ENCODE assay signal across 25 mouse cellular contexts in genomic region chr13:108603502-108603901, GRCm38 (mm10).
DNase-seq lines count a peak whose midpoint lies in the region; ATAC-seq and TF ChIP-seq lines count a peak whose summit lies in the region.
"Had no signal": no experiment of that assay in that cellular context is flagged by ENCODE, and none has a peak within 500 bp of the region (broad histone marks: within the 10 kb centered on the region; RNA-seq: fewer than 3 reads in every experiment).

No protein-coding gene starts in this region.

- H3K4me3 ChIP-seq in midbrain, embryonic 14.5 days (replicated peaks; ENCODE audit: low read depth, low read length), result no peak overlapping the region
- H3K4me3 ChIP-seq: embryonic facial prominence, embryonic 10.5 days; erythroblast, embryonic 14.5 days; forebrain, embryonic 10.5 days; forebrain, embryonic 15.5 days; gastrocnemius, adult 2 months; heart, embryonic 10.5 days; hindbrain, embryonic 13.5 days had no signal

- no peak for TF ChIP-seq POLR2A in brain, embryonic 14.5 days (IDR thresholded peaks at IDR 0.05; ENCODE audit: borderline replicate concordance, extremely low read depth, insufficient read depth, insufficient read length, poor library complexity, severe bottlenecking)

- H3K9me3 ChIP-seq in midbrain, embryonic 14.5 days (ENCODE audit: control insufficient read depth, low read length), result no peaks in the 10 kb centered on the region
- H3K9me3 ChIP-seq: embryonic facial prominence, embryonic 10.5 days; forebrain, embryonic 10.5 days; forebrain, embryonic 15.5 days; G1E; heart, embryonic 10.5 days; hindbrain, embryonic 13.5 days had no signal

- 28% methylated on average over 1 of the region's 1 CpGs for WGBS in midbrain, embryonic 14.5 days

- no peak for TF ChIP-seq CTCF in brain, embryonic 14.5 days (IDR thresholded peaks at IDR 0.05; ENCODE audit: borderline replicate concordance, extremely low read depth, insufficient read depth, insufficient read length)

- H3K36me3 ChIP-seq in midbrain, embryonic 14.5 days (ENCODE audit: control insufficient read depth, insufficient read depth, low read length), result no peaks in the 10 kb centered on the region
- H3K36me3 ChIP-seq: embryonic facial prominence, embryonic 10.5 days; forebrain, embryonic 10.5 days; forebrain, embryonic 15.5 days; G1E; heart, embryonic 10.5 days; hindbrain, embryonic 13.5 days had no signal

- H3K27ac ChIP-seq in midbrain, embryonic 14.5 days (replicated peaks; ENCODE audit: low read depth, low read length), result no peak overlapping the region
- H3K27ac ChIP-seq: embryonic facial prominence, embryonic 10.5 days; forebrain, embryonic 10.5 days; forebrain, embryonic 15.5 days; gastrocnemius, adult 2 months; heart, embryonic 10.5 days; hindbrain, embryonic 13.5 days; hindbrain, postnatal 0 days had no signal

- no peak for ATAC-seq in midbrain, embryonic 14.5 days (ENCODE audit: low FRiP score, low TSS enrichment)
- ATAC-seq: forebrain, embryonic 15.5 days; hindbrain, postnatal 0 days had no signal

- H3K4me1 ChIP-seq in midbrain, embryonic 14.5 days (ENCODE audit: control insufficient read depth, insufficient read depth, low read length), result no peaks in the 10 kb centered on the region
- H3K4me1 ChIP-seq: embryonic facial prominence, embryonic 10.5 days; heart, embryonic 10.5 days; hindbrain, embryonic 13.5 days had no signal

- H3K4me2 ChIP-seq in midbrain, embryonic 14.5 days (ENCODE audit: low read length), result no peak overlapping the region
- H3K4me2 ChIP-seq: forebrain, embryonic 15.5 days; hindbrain, embryonic 13.5 days had no signal

- H3K9ac ChIP-seq in midbrain, embryonic 14.5 days (replicated peaks; ENCODE audit: low read length), result no peak overlapping the region
- H3K9ac ChIP-seq: forebrain, embryonic 15.5 days; hindbrain, embryonic 13.5 days had no signal

- DNase-seq in 3134 (ENCODE audit: extremely low read depth, insufficient read length, low spot score) (peak; percentile 50), 3T3-L1 (ENCODE audit: low read depth, low spot score) (peak; percentile 90), MN1 (ENCODE audit: low spot score) (peak; percentile 26)
- DNase-seq in brain, embryonic 14.5 days (ENCODE audit: low read depth), result peak; percentile 16
- no peak for DNase-seq in frontal cortex, postnatal 14 days (ENCODE audit: low spot score in 2 of 2)
- DNase-seq in midbrain, embryonic 14.5 days, result no peak
- DNase-seq in adrenal gland, postnatal 14 days, result no peak
- DNase-seq in cerebellum, postnatal 4 days (ENCODE audit: low spot score in 2 of 2), result no peak
- DNase-seq: adrenal gland, adult 8-10 months; cerebellum, adult 11-12 months; cerebellum, adult 9-10 months; cerebellum, postnatal 36 days; gastrocnemius, adult 2 months; gastrocnemius, postnatal 25 days; heart, postnatal 10 days; heart, postnatal 4 days; kidney, adult 11 months had no signal

- H3K27me3 ChIP-seq in midbrain, embryonic 14.5 days (ENCODE audit: control insufficient read depth, insufficient read depth, low read length), result no peaks in the 10 kb centered on the region
- H3K27me3 ChIP-seq: forebrain, embryonic 15.5 days; hindbrain, embryonic 13.5 days had no signal

Comparison
In these comparisons a context has a peak if more than half of its experiments do, and no peak if none do; other contexts are left out.
1. DNase-seq: peak in 3134 (single experiment), 3T3-L1 (single experiment), MN1 (single experiment) and brain, embryonic 14.5 days (single experiment); none in frontal cortex, postnatal 14 days (0 of 2), midbrain, embryonic 14.5 days (single experiment), adrenal gland, postnatal 14 days (single experiment) and cerebellum, postnatal 4 days (0 of 2).